Mouse (Mus musculus) ES-Bruce4 (cell line): ENCODE data around the gene Gm10912. TPM values are rescaled to one million over a fixed set of nuclear protein-coding genes. Genes with fewer than 3 reads are reported as not detected.
A peak's percentile ranks its signal among the peaks of the same experiment; 100 is the strongest.
"Not testable (repeated sequence)": the region's sequence is repeated elsewhere in the genome, so short reads cannot be mapped to it uniquely, and the experiment has no call there.

Experiments used
- H3K27ac ChIP-seq: 2 replicates; pipeline ENCODE4 v1.5.1; 2012; ENCODE audit warnings: low read length, inconsistent platforms; ENCODE audit not compliant: insufficient read depth
- H3K27me3 ChIP-seq: 2 replicates; pipeline ENCODE4 v1.6.1; 2012; ENCODE audit warnings: mild to moderate bottlenecking, low read length, inconsistent platforms; ENCODE audit not compliant: control insufficient read depth, poor library complexity, insufficient read depth, severe bottlenecking
- H3K36me3 ChIP-seq: 2 replicates; pipeline ENCODE4 v1.6.1; 2012; ENCODE audit warnings: inconsistent platforms, mild to moderate bottlenecking, low read length, moderate library complexity; ENCODE audit not compliant: control insufficient read depth, poor library complexity, insufficient read depth, severe bottlenecking
- H3K4me1 ChIP-seq: one replicate; pipeline ENCODE4 v1.8.1; 2011; ENCODE audit warnings: low read length; ENCODE audit not compliant: control insufficient read depth, insufficient read depth
- H3K4me3 ChIP-seq: 2 replicates; pipeline ENCODE4 v1.5.1; 2011; ENCODE audit warnings: low read depth, mild to moderate bottlenecking, low read length
- H3K9ac ChIP-seq: 2 replicates; pipeline ENCODE4 v1.6.1; 2012; ENCODE audit warnings: low read depth, mild to moderate bottlenecking, inconsistent platforms; ENCODE audit not compliant: poor library complexity, severe bottlenecking
- H3K9me3 ChIP-seq: replicated peaks from 2 replicates; pipeline ENCODE4 v1.6.1; 2012; ENCODE audit warnings: mild to moderate bottlenecking, low read length, inconsistent platforms; ENCODE audit not compliant: control insufficient read depth, poor library complexity, insufficient read depth, severe bottlenecking
- CTCF ChIP-seq: IDR thresholded peaks from one replicate; pipeline ENCODE4 v1.8.1; 2011; ENCODE audit warnings: low read depth, low read length
- EP300 ChIP-seq: IDR thresholded peaks from 2 replicates; pipeline ENCODE4 v1.6.1; 2011; ENCODE audit warnings: low read depth, low read length; ENCODE audit not compliant: insufficient read depth
- POLR2A ChIP-seq: IDR thresholded peaks from one replicate; pipeline ENCODE4 v1.8.1; 2011; ENCODE audit warnings: low read length; ENCODE audit not compliant: insufficient read depth
- polyA plus RNA-seq: library from polyadenylated mRNA; stranded (reverse); fragments of >200 nt; gene quantifications from 2 replicates; pipeline ENCODE4 v1.2.4, GENCODE M21; 2011; ENCODE audit warnings: low read depth; ENCODE audit not compliant: missing spikeins, insufficient read depth, insufficient read length

Gm10912 gene
- polyA plus RNA-seq, 1 experiment = not detected

DNA sequence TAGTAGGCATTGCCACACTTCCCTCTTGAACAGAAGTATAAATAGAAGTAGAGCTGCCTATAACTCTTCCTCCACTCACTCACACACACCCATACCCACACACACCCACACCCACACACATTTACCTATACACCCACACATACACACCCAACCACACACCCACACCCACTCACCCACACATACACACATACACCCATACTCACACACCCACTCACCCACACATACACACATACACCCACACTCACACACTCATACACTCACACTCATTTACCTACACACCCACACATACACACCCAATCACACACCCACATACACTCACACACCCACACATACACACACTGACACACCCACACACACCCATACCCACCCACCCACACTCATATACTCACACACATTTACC, 16.8 kb downstream of the Gm10912 start:
- Histone ChIP-seq H3K27ac (no peak overlapping the region), H3K27me3 (no peaks in the 10 kb centered on the region), H3K4me3 (no peak overlapping the region), H3K36me3 (no peaks in the 10 kb centered on the region), H3K9me3 (no peaks in the 10 kb centered on the region), H3K9ac (no peak overlapping the region), H3K4me1 (no peaks in the 10 kb centered on the region)
- no peak for TF ChIP-seq EP300
- TF ChIP-seq POLR2A = no peak
- no peak for TF ChIP-seq CTCF

- H3K36me3 ChIP-seq, H3K4me1 ChIP-seq, H3K9me3 ChIP-seq, H3K27me3 ChIP-seq, H3K4me3 ChIP-seq, H3K27ac ChIP-seq, H3K9ac ChIP-seq: not testable (repeated sequence)
These were observed 18.4 kb downstream of the Gm10912 start for GRCm38 (mm10) chr2:104084027-104084426.

DNA sequence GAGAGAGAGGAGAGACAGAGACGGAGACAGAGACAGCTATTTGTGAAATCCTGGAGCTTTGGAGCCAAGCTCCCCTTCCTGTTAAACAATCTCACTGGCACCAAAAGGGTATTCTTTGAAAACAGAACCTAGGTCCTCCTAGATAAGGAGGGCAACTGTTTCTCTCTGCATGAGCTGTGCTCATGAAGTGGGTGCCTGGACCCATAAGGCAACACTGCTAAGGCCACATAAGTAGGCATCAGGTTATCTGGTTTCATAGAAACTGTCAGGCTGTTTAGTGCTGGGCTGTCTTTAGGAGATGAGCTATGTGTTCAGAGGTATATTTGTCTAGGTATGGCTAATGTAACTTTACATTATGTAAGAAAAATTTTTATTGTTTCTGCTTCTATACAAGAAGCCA, 21.9 kb downstream of the Gm10912 start:
- not testable (repeated sequence) for H3K36me3 ChIP-seq, H3K27me3 ChIP-seq, H3K9me3 ChIP-seq, H3K27ac ChIP-seq, H3K9ac ChIP-seq, H3K4me3 ChIP-seq, H3K4me1 ChIP-seq

DNA sequence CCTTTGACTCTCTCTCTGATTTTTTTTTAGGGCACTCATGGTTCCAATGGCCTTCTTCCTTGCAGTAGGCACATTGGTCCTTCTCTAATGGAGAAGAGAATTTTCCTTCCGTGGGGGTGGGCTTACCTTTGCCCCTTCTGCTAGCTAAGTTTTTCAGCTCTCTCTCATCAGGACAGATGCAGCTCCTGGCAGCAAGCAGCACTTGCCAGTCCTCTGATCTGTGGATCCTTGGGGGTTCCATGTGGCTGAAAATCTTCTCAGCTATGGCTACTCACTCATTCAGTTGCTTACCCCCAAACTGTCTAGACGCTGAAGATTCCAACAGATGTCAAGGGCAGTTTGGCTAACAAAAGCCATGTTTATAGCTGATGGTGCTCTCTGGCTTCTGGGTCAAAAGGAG, 27.7 kb downstream of the Gm10912 start:
- no peak for TF ChIP-seq EP300
- TF ChIP-seq CTCF = no peak
- no peak for TF ChIP-seq POLR2A

GRCm38 (mm10) chr2:104095741-104096213, 30.2 kb downstream of the Gm10912 start, which contains the start of gene Cd59a:
Gene Cd59a, plus strand, starts transcription at chr2:104095801.
- Histone ChIP-seq H3K4me1 (peaks cover 2% of the 10 kb centered on the region), H3K36me3 (no peaks in the 10 kb centered on the region), H3K9ac (no peak within 1 kb of the TSS), H3K27ac (no peak within 1 kb of the TSS), H3K4me3 (peak within 1 kb of the TSS; percentile 25; the same call in 1 of the 2 replicates), H3K27me3 (no peaks in the 10 kb centered on the region), H3K9me3 (peaks cover 9% of the 10 kb centered on the region)
- TF ChIP-seq POLR2A (no peak), EP300 (no peak), CTCF (no peak)

More for the DNA sequence above, 27.7 kb downstream of the Gm10912 start:
- H3K27ac ChIP-seq = no peak overlapping the region
- H3K9me3 ChIP-seq = peaks cover 9% of the 10 kb centered on the region
- no peaks in the 10 kb centered on the region for H3K36me3 ChIP-seq
- H3K4me1 ChIP-seq = no peaks in the 10 kb centered on the region
- no peak overlapping the region for H3K4me3 ChIP-seq
- H3K27me3 ChIP-seq = no peaks in the 10 kb centered on the region
- H3K9ac ChIP-seq = no peak overlapping the region

- H3K27ac ChIP-seq = no peak overlapping the region
- H3K27me3 ChIP-seq = no peaks in the 10 kb centered on the region
- no peak overlapping the region for H3K9ac ChIP-seq
- peaks cover 9% of the 10 kb centered on the region for H3K9me3 ChIP-seq
- no peak for TF ChIP-seq EP300
- no peak for TF ChIP-seq CTCF
- TF ChIP-seq POLR2A = no peak
- no peaks in the 10 kb centered on the region for H3K36me3 ChIP-seq
- 0 out of 2 replicates have a peak overlapping the region, but pooled peaks have one; percentile 25 for H3K4me3 ChIP-seq
- H3K4me1 ChIP-seq = peaks cover 2% of the 10 kb centered on the region
These were observed 30.6 kb downstream of the Gm10912 start for GRCm38 (mm10) chr2:104096256-104096655.

GRCm38 (mm10) chr2:104096796-104097195, 31.2 kb downstream of the Gm10912 start:
- not testable (repeated sequence) for H3K9ac ChIP-seq, H3K4me3 ChIP-seq, H3K27me3 ChIP-seq, H3K27ac ChIP-seq, H3K4me1 ChIP-seq, H3K36me3 ChIP-seq, H3K9me3 ChIP-seq

- not testable (repeated sequence) for H3K27ac ChIP-seq, H3K36me3 ChIP-seq
These were observed 31.8 kb downstream of the Gm10912 start for GRCm38 (mm10) chr2:104097396-104097795.

More at GRCm38 (mm10) chr2:104097396-104097795, 31.8 kb downstream of the Gm10912 start:
- not testable (repeated sequence) for H3K27me3 ChIP-seq, H3K4me3 ChIP-seq, H3K4me1 ChIP-seq, H3K9ac ChIP-seq, H3K9me3 ChIP-seq
